Mouse (Mus musculus) heart, adult 2 months (tissue): ENCODE measurements at regions not wholly inside any gene's neighbourhood (a gene's known extent, or its start where the extent isn't known, plus 50 kb on each side); places are given as distances from the start of the nearest gene placed in this dataset.

Experiments used
- DNase-seq, 2 experiments: peaks; one replicate each; pipeline ENCODE4 v3.0.0; 2021
- H3K27ac ChIP-seq: fragments of 200-600 bp; 2 replicates; pipeline ENCODE4 v1.8.1; 2022
- H3K27me3 ChIP-seq: fragments of 200-500 bp; 2 replicates; pipeline ENCODE4 v1.6.1; 2012; ENCODE audit warnings: mild to moderate bottlenecking, low read length, inconsistent platforms, mixed read lengths; ENCODE audit not compliant: control insufficient read depth, insufficient read depth
- H3K36me3 ChIP-seq: fragments of 200-500 bp; 2 replicates; pipeline ENCODE4 v1.6.1; 2012; ENCODE audit warnings: low read length, inconsistent platforms; ENCODE audit not compliant: control insufficient read depth, insufficient read depth
- H3K4me1 ChIP-seq: fragments of 200-500 bp; 2 replicates; pipeline ENCODE4 v1.6.1; 2011; ENCODE audit warnings: low read length; ENCODE audit not compliant: control insufficient read depth, insufficient read depth
- H3K4me3 ChIP-seq: fragments of 200-600 bp; 2 replicates; pipeline ENCODE4 v1.8.1; 2022
- H3K79me2 ChIP-seq: fragments of 200-500 bp; replicated peaks from 2 replicates; pipeline ENCODE4 v1.6.1; 2012; ENCODE audit warnings: mild to moderate bottlenecking, inconsistent platforms, low read length, moderate library complexity, mixed read lengths; ENCODE audit not compliant: control insufficient read depth, insufficient read depth
- H3K9ac ChIP-seq: fragments of 200-500 bp; 2 replicates; pipeline ENCODE4 v1.6.1; 2012; ENCODE audit warnings: low read depth, mild to moderate bottlenecking, control low read depth, inconsistent platforms, low read length, mixed read lengths
- CTCF ChIP-seq: fragments of 200-600 bp; IDR thresholded peaks from 2 replicates; pipeline ENCODE4 v1.8.1; 2022; ENCODE audit warnings: antibody characterized with exemption, mild to moderate bottlenecking, moderate library complexity
- EP300 ChIP-seq: fragments of 200-500 bp; IDR thresholded peaks from 2 replicates; pipeline ENCODE4 v1.6.1; 2011; ENCODE audit warnings: low read depth, low read length, control low read depth; ENCODE audit not compliant: insufficient read depth
- POLR2A ChIP-seq: fragments of 200-500 bp; IDR thresholded peaks from 2 replicates; pipeline ENCODE4 v1.6.1; 2011; ENCODE audit warnings: mild to moderate bottlenecking, low read depth, low read length, control low read depth; ENCODE audit not compliant: insufficient read depth
- WGBS: fragments of 180-500 bp; shearing (Covaris S2); methylation state at CpG from one replicate; pipeline ENCODE4 v1.1.7; 2018; 5-methylcytosine and 5-hydroxymethylcytosine counted together
- intact Hi-C: fragments of 180-260 bp; cut with DNase I; formaldehyde crosslinking; loops from one replicate; pipeline ENCODE4 v1.15.1; 2025

DNA sequence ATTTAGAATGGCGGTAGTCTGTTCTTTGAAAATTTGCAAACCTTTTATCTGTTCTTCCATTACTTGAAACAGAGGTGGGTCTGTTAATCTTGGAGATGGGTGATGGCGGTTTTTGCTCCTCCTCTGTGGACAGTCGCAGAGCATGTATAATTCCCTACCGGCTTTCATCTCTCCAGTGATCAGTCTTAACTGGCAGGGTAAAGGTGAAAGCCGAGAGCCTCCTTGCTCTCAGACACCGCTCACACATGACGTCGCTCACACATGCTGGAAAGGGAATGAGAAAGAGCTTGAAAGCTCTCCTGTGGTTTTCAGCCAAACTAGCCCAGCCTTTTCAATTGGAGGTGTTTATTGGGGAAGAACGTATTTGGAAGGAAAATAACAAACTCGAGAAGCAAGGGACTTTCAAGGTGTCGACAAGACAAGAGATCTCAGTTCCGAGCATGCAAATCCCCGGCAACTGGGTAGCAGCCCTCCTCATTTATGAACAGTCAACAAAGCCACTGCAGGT lies 166.3 kb upstream of the Cxcr4 start:
- 78% methylated on average over 13 of the region's 13 CpGs for WGBS
- Histone ChIP-seq H3K4me1 (no peaks in the 10 kb centered on the region), H3K4me3 (no peak overlapping the region), H3K79me2 (no peaks in the 10 kb centered on the region), H3K27ac (no peak overlapping the region), H3K27me3 (no peaks in the 10 kb centered on the region), H3K36me3 (no peaks in the 10 kb centered on the region), H3K9ac (no peak overlapping the region)
- intact Hi-C loops = no loop called here
- DNase-seq = no peak
- no peak for TF ChIP-seq POLR2A
- TF ChIP-seq EP300 = no peak
- no peak for TF ChIP-seq CTCF

DNA sequence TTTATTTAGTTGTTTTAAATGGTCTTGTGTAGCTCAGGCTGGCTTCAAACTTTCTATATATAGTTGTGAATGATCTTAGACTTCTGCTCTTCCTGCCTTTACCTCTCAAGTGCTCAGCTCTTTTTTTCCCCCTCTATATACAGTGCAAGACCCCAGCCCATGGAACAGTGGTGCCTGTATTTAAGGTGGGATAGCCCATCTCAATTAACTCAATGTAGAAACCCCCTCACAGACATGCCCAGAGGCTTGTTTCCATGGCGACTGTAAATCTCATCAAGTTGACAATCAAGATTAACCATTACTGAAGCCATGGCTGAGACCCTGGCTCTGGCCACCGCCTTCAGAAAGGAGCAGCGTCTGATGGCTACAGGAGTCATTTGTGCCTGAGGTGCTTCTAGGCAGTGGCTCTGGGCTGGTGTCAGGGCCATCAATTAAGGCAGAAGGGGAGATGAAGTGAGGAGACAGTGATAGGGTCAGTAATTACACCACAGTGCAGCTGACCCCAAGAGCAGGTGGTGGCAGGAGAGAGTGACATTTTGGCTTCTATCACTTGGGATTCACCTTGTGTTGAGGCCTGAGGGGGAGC lies 161.4 kb upstream of the Cxcr4 start:
- Histone ChIP-seq H3K36me3 (no peaks in the 10 kb centered on the region), H3K4me1 (no peaks in the 10 kb centered on the region), H3K27ac (no peak overlapping the region), H3K79me2 (no peaks in the 10 kb centered on the region), H3K4me3 (no peak overlapping the region), H3K27me3 (no peaks in the 10 kb centered on the region), H3K9ac (no peak overlapping the region)
- TF ChIP-seq POLR2A = no peak
- no peak for TF ChIP-seq CTCF
- TF ChIP-seq EP300 = no peak
- intact Hi-C loops = no loop called here
- WGBS = 81% methylated on average over 3 of the region's 3 CpGs
- no peak for DNase-seq

DNA sequence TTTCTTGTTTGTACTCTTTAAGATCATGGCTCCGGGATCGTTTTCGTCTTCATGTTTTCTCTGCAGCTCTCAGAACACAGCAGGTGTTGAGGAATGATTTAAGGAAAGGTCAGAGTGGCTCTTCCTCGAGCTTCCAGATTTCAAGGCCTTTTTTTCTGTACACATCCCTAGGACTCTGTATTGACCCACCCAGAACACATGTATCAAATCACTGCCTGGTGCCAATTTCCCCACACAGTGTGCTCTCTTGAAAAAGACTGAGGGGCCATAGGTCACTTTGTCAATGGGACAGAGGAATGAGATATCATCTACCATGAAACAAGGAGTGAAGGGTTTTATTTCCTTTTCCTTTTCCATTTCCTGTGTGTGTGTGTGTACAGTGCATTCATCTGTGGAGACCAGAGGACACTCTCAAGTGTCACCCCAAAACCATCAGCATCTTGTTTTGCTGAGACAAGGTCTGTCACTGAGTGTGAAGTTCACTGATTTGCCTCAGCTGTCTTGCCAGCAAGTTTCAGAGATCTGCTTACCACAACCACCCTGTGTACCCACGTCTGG lies 157.4 kb upstream of the Cxcr4 start:
- no peak for DNase-seq
- WGBS = 80% methylated on average over 5 of the region's 5 CpGs
- Histone ChIP-seq H3K79me2 (no peaks in the 10 kb centered on the region), H3K4me3 (no peak overlapping the region), H3K27ac (no peak overlapping the region), H3K36me3 (no peaks in the 10 kb centered on the region), H3K4me1 (no peaks in the 10 kb centered on the region), H3K27me3 (no peaks in the 10 kb centered on the region), H3K9ac (no peak overlapping the region)
- no peak for TF ChIP-seq CTCF
- no peak for TF ChIP-seq EP300
- TF ChIP-seq POLR2A = no peak
- intact Hi-C loops = no loop called here

DNA sequence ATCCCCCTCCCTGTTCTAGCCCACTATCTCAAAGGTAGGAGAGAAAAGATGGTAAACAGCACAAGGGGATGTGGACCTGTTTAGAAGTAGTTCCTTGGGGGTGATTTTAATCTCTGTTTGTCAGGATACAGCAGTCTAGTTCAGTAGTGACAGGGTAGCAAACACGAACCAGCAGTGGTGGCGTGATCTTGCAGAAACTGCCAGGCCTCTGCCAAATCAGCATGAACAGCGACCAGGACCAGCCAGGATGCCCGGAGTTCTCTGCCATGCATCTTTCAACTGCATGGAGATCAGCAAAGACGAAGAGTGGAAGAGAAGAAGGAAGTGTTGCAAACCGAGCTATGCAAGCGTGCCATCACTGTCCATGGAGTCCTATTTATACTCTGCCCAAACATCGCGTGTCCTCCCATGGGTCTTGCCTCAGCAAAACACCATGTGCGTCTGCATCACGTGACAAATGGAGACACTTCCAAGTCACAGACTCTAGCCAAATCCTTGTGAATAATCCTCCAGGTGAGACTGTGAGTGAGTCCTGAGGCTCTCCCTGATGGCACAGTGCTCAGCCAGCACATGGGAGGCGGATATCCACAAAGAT lies 155.2 kb upstream of the Cxcr4 start:
- Histone ChIP-seq H3K79me2 (no peaks in the 10 kb centered on the region), H3K27ac (no peak overlapping the region), H3K27me3 (0 out of 2 replicates have a peak, but pooled peaks cover 2% of the 10 kb centered on the region), H3K9ac (no peak overlapping the region), H3K36me3 (no peaks in the 10 kb centered on the region), H3K4me1 (no peaks in the 10 kb centered on the region), H3K4me3 (no peak overlapping the region)
- intact Hi-C loops = no loop called here
- 85% methylated on average over 12 of the region's 12 CpGs for WGBS
- no peak for TF ChIP-seq POLR2A
- TF ChIP-seq CTCF = no peak
- TF ChIP-seq EP300 = no peak
- no peak for DNase-seq

DNA sequence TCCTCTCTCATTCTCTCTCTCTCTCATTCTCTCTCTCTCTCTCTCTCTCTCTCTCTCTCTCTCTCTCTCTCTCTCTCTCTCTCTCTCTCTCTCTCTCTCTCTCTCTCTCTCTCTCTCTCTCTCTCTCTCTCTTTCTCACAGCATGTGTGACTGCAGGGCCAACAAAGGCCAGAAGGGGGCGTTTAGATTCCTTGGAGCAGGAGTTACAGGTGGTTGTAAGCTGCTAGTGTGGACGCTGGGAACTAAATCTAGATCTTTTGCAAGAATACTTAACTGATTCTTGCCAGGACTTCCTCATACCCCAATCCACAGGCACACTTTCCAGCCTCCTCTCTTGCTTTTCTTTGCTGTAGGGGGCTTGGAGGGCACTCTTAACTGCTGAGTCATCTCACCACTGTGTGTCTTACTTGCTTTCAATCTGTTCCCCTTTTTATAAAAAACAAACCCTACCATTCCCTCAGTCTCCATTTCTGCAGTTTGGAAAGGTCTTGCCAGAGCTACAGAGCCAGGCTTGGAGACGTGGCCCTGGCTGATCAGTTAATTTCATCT lies 154.4 kb upstream of the Cxcr4 start:
- Histone ChIP-seq H3K4me3 (no peak overlapping the region), H3K36me3 (no peaks in the 10 kb centered on the region), H3K4me1 (no peaks in the 10 kb centered on the region), H3K27ac (no peak overlapping the region), H3K27me3 (0 out of 2 replicates have a peak, but pooled peaks cover 2% of the 10 kb centered on the region), H3K79me2 (no peaks in the 10 kb centered on the region), H3K9ac (no peak overlapping the region)
- no peak for DNase-seq
- WGBS = 62% methylated on average over 3 of the region's 3 CpGs
- intact Hi-C loops = no loop called here
- TF ChIP-seq POLR2A (no peak), CTCF (no peak), EP300 (no peak)

DNA sequence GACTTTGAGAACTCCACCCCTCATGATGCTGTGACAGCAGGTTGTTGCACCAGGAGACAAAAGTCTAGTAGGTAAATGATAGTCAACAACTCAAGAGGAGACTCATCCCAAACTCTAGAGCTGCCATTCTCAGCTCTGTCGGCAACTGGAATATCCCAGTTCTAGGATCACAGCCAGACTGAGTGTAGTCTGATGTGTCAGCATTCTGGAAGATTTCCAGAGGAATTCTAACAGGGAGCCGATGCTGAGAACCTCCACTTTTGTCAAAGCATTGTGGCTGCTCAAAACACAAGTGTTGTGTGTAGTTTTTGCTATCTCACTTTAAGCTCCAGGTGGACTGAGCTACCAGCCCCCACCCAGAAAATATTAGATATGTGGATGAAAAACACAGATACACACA lies 148.5 kb upstream of the Cxcr4 start:
- Histone ChIP-seq H3K36me3 (no peaks in the 10 kb centered on the region), H3K79me2 (no peaks in the 10 kb centered on the region), H3K27me3 (0 out of 2 replicates have a peak, but pooled peaks cover 2% of the 10 kb centered on the region), H3K9ac (no peak overlapping the region), H3K4me3 (no peak overlapping the region), H3K4me1 (no peaks in the 10 kb centered on the region), H3K27ac (no peak overlapping the region)
- intact Hi-C loops = no loop called here
- 9% methylated on average over 2 of the region's 2 CpGs for WGBS
- TF ChIP-seq EP300 = no peak
- no peak for TF ChIP-seq CTCF
- no peak for TF ChIP-seq POLR2A
- DNase-seq = no peak
